Mouse (Mus musculus) bone marrow, adult 2 months (tissue): ENCODE measurements around the gene Zfp11.

Experiments
- CTCF ChIP-seq: fragments of 200-500 bp; IDR thresholded peaks from 2 replicates; pipeline ENCODE4 v1.5.1; 2011; ENCODE audit warnings: low read length, control low read depth; ENCODE audit not compliant: control insufficient read depth, insufficient read depth
- POLR2A ChIP-seq: fragments of 200-500 bp; IDR thresholded peaks from 2 replicates; pipeline ENCODE4 v1.6.1; 2011; ENCODE audit warnings: low read depth, mild to moderate bottlenecking, control low read depth, low read length, borderline replicate concordance; ENCODE audit not compliant: control insufficient read depth

GRCm38 (mm10) chr5:129700506-129700905, 30.6 kb upstream of the Zfp11 start:
- no peak for TF ChIP-seq POLR2A
- TF ChIP-seq CTCF: no peak
